Mouse (Mus musculus): ENCODE data around the gene Olfr1013. TPM values are rescaled to one million over a fixed set of nuclear protein-coding genes. Genes with fewer than 3 reads are reported as not detected.

Olfr1013 gene
- polyA plus RNA-seq, 2 experiments: not detected

DNA sequence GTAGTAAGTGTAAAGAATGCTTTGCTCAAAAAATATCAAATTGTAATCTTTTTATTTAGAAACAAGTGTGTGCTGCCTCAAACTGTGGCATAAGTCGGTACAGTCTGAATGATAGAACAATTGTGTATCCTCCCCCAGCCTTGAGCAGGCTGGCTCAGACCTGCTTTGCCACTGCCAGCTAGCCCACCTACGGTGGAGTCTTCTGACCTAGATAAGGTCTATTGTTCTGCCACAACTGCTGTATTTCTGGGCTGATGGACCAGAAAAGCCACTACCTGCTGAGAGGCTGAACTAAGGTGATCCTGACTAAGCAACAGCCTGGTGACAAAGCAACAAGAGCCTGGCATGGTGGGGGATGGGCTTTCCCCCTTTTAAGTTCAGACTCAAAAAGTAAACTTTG, 25.4 kb downstream of the Olfr1013 start:
- no peak overlapping the region for H3K4me2 ChIP-seq (replicated peaks; ENCODE audit: low read depth, low read length, severe bottlenecking)
- no peaks in the 10 kb centered on the region for H3K27me3 ChIP-seq (ENCODE audit: control insufficient read depth, insufficient read depth, low read length)
- 67% methylated on average over 2 of the region's 2 CpGs for WGBS
- ATAC-seq (ENCODE audit: low FRiP score, low read depth) (no peak), DNase-seq (ENCODE audit: low spot score) (no peak)
- H3K4me1 ChIP-seq (ENCODE audit: control insufficient read depth, insufficient read depth, low read length): no peaks in the 10 kb centered on the region
- no peak overlapping the region for H3K9ac ChIP-seq (ENCODE audit: low read depth, low read length, severe bottlenecking)
- TF ChIP-seq POLR2A (IDR thresholded peaks at IDR 0.05; ENCODE audit: borderline replicate concordance, extremely low read depth, insufficient read depth, insufficient read length): no peak
- no peak overlapping the region for H3K4me3 ChIP-seq (replicated peaks; ENCODE audit: low read length)
- no peaks in the 10 kb centered on the region for H3K9me3 ChIP-seq (ENCODE audit: control insufficient read depth, low read length)
- H3K36me3 ChIP-seq (ENCODE audit: control insufficient read depth, insufficient read depth, low read length): no peaks in the 10 kb centered on the region
- no peak overlapping the region for H3K27ac ChIP-seq (replicated peaks; ENCODE audit: low read depth, low read length)

GRCm38 (mm10) chr2:85802444-85802843, 35.5 kb downstream of the Olfr1013 start, which contains the start of gene Olfr1016:
Olfr1016 (minus strand) TSS chr2:85802544.
- WGBS: 82% methylated on average over 2 of the region's 2 CpGs
- Histone ChIP-seq H3K4me3 (replicated peaks; ENCODE audit: low read length) (no peak within 1 kb of the TSS), H3K9ac (ENCODE audit: low read depth, low read length, severe bottlenecking) (no peak within 1 kb of the TSS), H3K9me3 (ENCODE audit: control insufficient read depth, low read length) (no peaks in the 10 kb centered on the region), H3K4me1 (ENCODE audit: control insufficient read depth, insufficient read depth, low read length) (no peaks in the 10 kb centered on the region), H3K27me3 (ENCODE audit: control insufficient read depth, insufficient read depth, low read length) (no peaks in the 10 kb centered on the region), H3K27ac (replicated peaks; ENCODE audit: low read depth, low read length) (no peak within 1 kb of the TSS), H3K4me2 (replicated peaks; ENCODE audit: low read depth, low read length, severe bottlenecking) (no peak within 1 kb of the TSS), H3K36me3 (ENCODE audit: control insufficient read depth, insufficient read depth, low read length) (no peaks in the 10 kb centered on the region)
- DNase-seq (ENCODE audit: low spot score) (no peak), ATAC-seq (ENCODE audit: low FRiP score, low read depth) (no peak)
- TF ChIP-seq POLR2A (IDR thresholded peaks at IDR 0.05; ENCODE audit: borderline replicate concordance, extremely low read depth, insufficient read depth, insufficient read length): no peak

DNA sequence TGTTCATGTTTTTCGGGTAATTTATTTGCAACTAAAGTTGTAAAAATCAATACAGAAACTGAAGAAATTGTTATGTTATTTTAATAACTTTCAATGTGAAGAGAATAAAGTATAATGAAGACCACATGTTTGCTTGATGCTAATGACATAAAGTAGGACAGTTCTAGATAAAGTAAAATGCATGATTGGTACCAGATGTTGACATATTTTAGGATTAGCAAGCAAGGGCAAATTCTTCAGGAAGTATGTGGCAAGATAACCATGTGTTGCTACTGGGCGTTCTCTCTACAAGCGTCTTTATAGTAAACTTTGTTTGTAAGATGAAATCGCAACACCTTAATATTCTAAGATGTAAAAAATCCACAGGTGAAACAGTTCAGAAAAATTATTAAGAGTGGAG, 37.6 kb downstream of the Olfr1013 start:
- no peaks in the 10 kb centered on the region for H3K36me3 ChIP-seq (ENCODE audit: control insufficient read depth, insufficient read depth, low read length)
- no peak for ATAC-seq (ENCODE audit: low FRiP score, low read depth)
- H3K4me2 ChIP-seq (replicated peaks; ENCODE audit: low read depth, low read length, severe bottlenecking): no peak overlapping the region
- 50% methylated on average over 4 of the region's 4 CpGs for WGBS
- no peak overlapping the region for H3K27ac ChIP-seq (replicated peaks; ENCODE audit: low read depth, low read length)
- TF ChIP-seq POLR2A (IDR thresholded peaks at IDR 0.05; ENCODE audit: borderline replicate concordance, extremely low read depth, insufficient read depth, insufficient read length): no peak
- no peaks in the 10 kb centered on the region for H3K27me3 ChIP-seq (ENCODE audit: control insufficient read depth, insufficient read depth, low read length)
- peak; percentile 22 for DNase-seq (ENCODE audit: low spot score)
- no peak overlapping the region for H3K4me3 ChIP-seq (replicated peaks; ENCODE audit: low read length)
- no peak overlapping the region for H3K9ac ChIP-seq (ENCODE audit: low read depth, low read length, severe bottlenecking)
- no peaks in the 10 kb centered on the region for H3K9me3 ChIP-seq (ENCODE audit: control insufficient read depth, low read length)
- no peaks in the 10 kb centered on the region for H3K4me1 ChIP-seq (ENCODE audit: control insufficient read depth, insufficient read depth, low read length)

- ATAC-seq (ENCODE audit: low FRiP score, low read depth) (no peak), DNase-seq (ENCODE audit: low spot score) (no peak)
- Histone ChIP-seq H3K9me3 (ENCODE audit: control insufficient read depth, low read length) (no peaks in the 10 kb centered on the region), H3K9ac (ENCODE audit: low read depth, low read length, severe bottlenecking) (no peak within 1 kb of the TSS), H3K27ac (replicated peaks; ENCODE audit: low read depth, low read length) (no peak within 1 kb of the TSS), H3K4me1 (ENCODE audit: control insufficient read depth, insufficient read depth, low read length) (no peaks in the 10 kb centered on the region), H3K27me3 (ENCODE audit: control insufficient read depth, insufficient read depth, low read length) (no peaks in the 10 kb centered on the region), H3K4me3 (replicated peaks; ENCODE audit: low read length) (no peak within 1 kb of the TSS), H3K36me3 (ENCODE audit: control insufficient read depth, insufficient read depth, low read length) (no peaks in the 10 kb centered on the region), H3K4me2 (replicated peaks; ENCODE audit: low read depth, low read length, severe bottlenecking) (no peak within 1 kb of the TSS)
- no peak for TF ChIP-seq POLR2A (IDR thresholded peaks at IDR 0.05; ENCODE audit: borderline replicate concordance, extremely low read depth, insufficient read depth, insufficient read length)
Measured at GRCm38 (mm10) chr2:85818179-85818578, 51.3 kb downstream of the Olfr1013 start, which contains the start of gene Olfr1018. Olfr1018 (plus strand) TSS chr2:85818479.

Other genes with a start within 250 kb of the Olfr1013 start
- 2.2 and 3.9 TPM in 2 replicates for gene 4833423E24Rik, start 248.1 kb upstream of the Olfr1013 start, polyA plus RNA-seq (2012; rRNA removed)
- 4.9 and 7.2 TPM in 2 replicates for gene 4833423E24Rik, start 248.1 kb upstream of the Olfr1013 start, polyA plus RNA-seq (2014; fragmentation: Nextera tagmentation; extraction: Ambion mirVana)
- not detected in 2 replicates for gene Olfr996, start 187.9 kb upstream of the Olfr1013 start, polyA plus RNA-seq (2012; rRNA removed)
- not detected in 2 replicates for gene Olfr996, start 187.9 kb upstream of the Olfr1013 start, polyA plus RNA-seq (2014; fragmentation: Nextera tagmentation; extraction: Ambion mirVana)
- not detected in 2 replicates for gene Olfr998, start 178.2 kb upstream of the Olfr1013 start, polyA plus RNA-seq (2012; rRNA removed)
- not detected in 2 replicates for gene Olfr998, start 178.2 kb upstream of the Olfr1013 start, polyA plus RNA-seq (2014; fragmentation: Nextera tagmentation; extraction: Ambion mirVana)
- not detected in 2 replicates for gene Olfr1000, start 155.2 kb upstream of the Olfr1013 start, polyA plus RNA-seq (2012; rRNA removed)
- gene Olfr1000, start 155.2 kb upstream of the Olfr1013 start, polyA plus RNA-seq (2014; fragmentation: Nextera tagmentation; extraction: Ambion mirVana): not detected in 2 replicates
- not detected in 2 replicates for gene Olfr1002, start 116.4 kb upstream of the Olfr1013 start, polyA plus RNA-seq (2012; rRNA removed)
- not detected in 2 replicates for gene Olfr1002, start 116.4 kb upstream of the Olfr1013 start, polyA plus RNA-seq (2014; fragmentation: Nextera tagmentation; extraction: Ambion mirVana)
- gene Olfr154, start 102.6 kb upstream of the Olfr1013 start, polyA plus RNA-seq (2012; rRNA removed): not detected in 2 replicates
- not detected in 2 replicates for gene Olfr154, start 102.6 kb upstream of the Olfr1013 start, polyA plus RNA-seq (2014; fragmentation: Nextera tagmentation; extraction: Ambion mirVana)
- gene Olfr1006, start 88.3 kb upstream of the Olfr1013 start, polyA plus RNA-seq (2012; rRNA removed): not detected in 2 replicates
- not detected in 2 replicates for gene Olfr1006, start 88.3 kb upstream of the Olfr1013 start, polyA plus RNA-seq (2014; fragmentation: Nextera tagmentation; extraction: Ambion mirVana)
- not detected in 2 replicates for gene Olfr1008, start 77.7 kb upstream of the Olfr1013 start, polyA plus RNA-seq (2012; rRNA removed)
- not detected in 2 replicates for gene Olfr1008, start 77.7 kb upstream of the Olfr1013 start, polyA plus RNA-seq (2014; fragmentation: Nextera tagmentation; extraction: Ambion mirVana)
- not detected in 2 replicates for gene Olfr1009, start 51.7 kb upstream of the Olfr1013 start, polyA plus RNA-seq (2012; rRNA removed)
- not detected in 2 replicates for gene Olfr1009, start 51.7 kb upstream of the Olfr1013 start, polyA plus RNA-seq (2014; fragmentation: Nextera tagmentation; extraction: Ambion mirVana)
- gene Olfr1012, start 4.3 kb upstream of the Olfr1013 start, polyA plus RNA-seq (2012; rRNA removed): not detected in 2 replicates
- gene Olfr1012, start 4.3 kb upstream of the Olfr1013 start, polyA plus RNA-seq (2014; fragmentation: Nextera tagmentation; extraction: Ambion mirVana): not detected in 2 replicates
- gene Olfr1014, start 5.6 kb downstream of the Olfr1013 start, polyA plus RNA-seq (2012; rRNA removed): not detected in 2 replicates
- gene Olfr1014, start 5.6 kb downstream of the Olfr1013 start, polyA plus RNA-seq (2014; fragmentation: Nextera tagmentation; extraction: Ambion mirVana): not detected in 2 replicates
- not detected in 2 replicates for gene Olfr1015, start 14.9 kb downstream of the Olfr1013 start, polyA plus RNA-seq (2012; rRNA removed)
- gene Olfr1015, start 14.9 kb downstream of the Olfr1013 start, polyA plus RNA-seq (2014; fragmentation: Nextera tagmentation; extraction: Ambion mirVana): not detected in 2 replicates
- gene Olfr1016, start 35.4 kb downstream of the Olfr1013 start, polyA plus RNA-seq (2012; rRNA removed): not detected in 2 replicates
- not detected in 2 replicates for gene Olfr1016, start 35.4 kb downstream of the Olfr1013 start, polyA plus RNA-seq (2014; fragmentation: Nextera tagmentation; extraction: Ambion mirVana)
- not detected in 2 replicates for gene Olfr1018, start 51.4 kb downstream of the Olfr1013 start, polyA plus RNA-seq (2012; rRNA removed)
- gene Olfr1018, start 51.4 kb downstream of the Olfr1013 start, polyA plus RNA-seq (2014; fragmentation: Nextera tagmentation; extraction: Ambion mirVana): not detected in 2 replicates
- not detected in 2 replicates for gene Olfr1019, start 78.4 kb downstream of the Olfr1013 start, polyA plus RNA-seq (2012; rRNA removed)
- gene Olfr1019, start 78.4 kb downstream of the Olfr1013 start, polyA plus RNA-seq (2014; fragmentation: Nextera tagmentation; extraction: Ambion mirVana): not detected in 2 replicates
- not detected in 2 replicates for gene Olfr1020, start 79.9 kb downstream of the Olfr1013 start, polyA plus RNA-seq (2012; rRNA removed)
- not detected in 2 replicates for gene Olfr1020, start 79.9 kb downstream of the Olfr1013 start, polyA plus RNA-seq (2014; fragmentation: Nextera tagmentation; extraction: Ambion mirVana)
- not detected in 2 replicates for gene Olfr1022, start 101.5 kb downstream of the Olfr1013 start, polyA plus RNA-seq (2012; rRNA removed)
- not detected in 2 replicates for gene Olfr1022, start 101.5 kb downstream of the Olfr1013 start, polyA plus RNA-seq (2014; fragmentation: Nextera tagmentation; extraction: Ambion mirVana)
- gene Olfr1023, start 118.5 kb downstream of the Olfr1013 start, polyA plus RNA-seq (2012; rRNA removed): not detected in 2 replicates
- gene Olfr1023, start 118.5 kb downstream of the Olfr1013 start, polyA plus RNA-seq (2014; fragmentation: Nextera tagmentation; extraction: Ambion mirVana): not detected in 2 replicates
- gene Olfr1024, start 138.0 kb downstream of the Olfr1013 start, polyA plus RNA-seq (2012; rRNA removed): not detected in 2 replicates
- not detected in 2 replicates for gene Olfr1024, start 138.0 kb downstream of the Olfr1013 start, polyA plus RNA-seq (2014; fragmentation: Nextera tagmentation; extraction: Ambion mirVana)
- not detected in 2 replicates for gene Olfr1025-ps1, start 148.1 kb downstream of the Olfr1013 start, polyA plus RNA-seq (2012; rRNA removed)
- gene Olfr1025-ps1, start 148.1 kb downstream of the Olfr1013 start, polyA plus RNA-seq (2014; fragmentation: Nextera tagmentation; extraction: Ambion mirVana): not detected in 2 replicates
- gene Olfr1026, start 154.5 kb downstream of the Olfr1013 start, polyA plus RNA-seq (2012; rRNA removed): not detected in 2 replicates
- gene Olfr1026, start 154.5 kb downstream of the Olfr1013 start, polyA plus RNA-seq (2014; fragmentation: Nextera tagmentation; extraction: Ambion mirVana): not detected in 2 replicates
- 0.01 TPM in 1 of 2 replicates, not detected in the other for gene Olfr1028, start 183.3 kb downstream of the Olfr1013 start, polyA plus RNA-seq (2012; rRNA removed)
- gene Olfr1028, start 183.3 kb downstream of the Olfr1013 start, polyA plus RNA-seq (2014; fragmentation: Nextera tagmentation; extraction: Ambion mirVana): not detected in 2 replicates
- not detected in 2 replicates for gene Olfr1029, start 206.8 kb downstream of the Olfr1013 start, polyA plus RNA-seq (2012; rRNA removed)
- not detected in 2 replicates for gene Olfr1029, start 206.8 kb downstream of the Olfr1013 start, polyA plus RNA-seq (2014; fragmentation: Nextera tagmentation; extraction: Ambion mirVana)
- gene Olfr1030, start 212.2 kb downstream of the Olfr1013 start, polyA plus RNA-seq (2012; rRNA removed): not detected in 2 replicates
- gene Olfr1030, start 212.2 kb downstream of the Olfr1013 start, polyA plus RNA-seq (2014; fragmentation: Nextera tagmentation; extraction: Ambion mirVana): not detected in 2 replicates
- gene Olfr1031, start 223.2 kb downstream of the Olfr1013 start, polyA plus RNA-seq (2012; rRNA removed): not detected in 2 replicates
- not detected in 2 replicates for gene Olfr1031, start 223.2 kb downstream of the Olfr1013 start, polyA plus RNA-seq (2014; fragmentation: Nextera tagmentation; extraction: Ambion mirVana)
- not detected in 2 replicates for gene Olfr1032, start 238.4 kb downstream of the Olfr1013 start, polyA plus RNA-seq (2012; rRNA removed)
- not detected in 2 replicates for gene Olfr1032, start 238.4 kb downstream of the Olfr1013 start, polyA plus RNA-seq (2014; fragmentation: Nextera tagmentation; extraction: Ambion mirVana)